Mouse (Mus musculus) liver, embryonic 16.5 days (tissue): ENCODE measurements around the gene Ddah2. TPM values are rescaled to one million over a fixed set of nuclear protein-coding genes. Genes with fewer than 3 reads are reported as not detected.

ENCODE experiments used
- ATAC-seq: fragments of 200-750 bp; cut with Nextera tagmentation; 2 replicates; pipeline ENCODE4 v1.8.0; 2017; ENCODE audit warnings: low read depth, mild to moderate bottlenecking, moderate number of reproducible peaks, moderate library complexity
- H3K27ac ChIP-seq: fragments of 300-500 bp; sonication (generic); 2 replicates; pipeline ENCODE4 v1.5.1; 2014; ENCODE audit warnings: mild to moderate bottlenecking, low read length
- H3K27me3 ChIP-seq: fragments of 300-500 bp; sonication (generic); 2 replicates; pipeline ENCODE4 v1.6.1; 2014; ENCODE audit warnings: low read depth, low read length, mixed read lengths; ENCODE audit not compliant: control insufficient read depth, insufficient read depth
- H3K36me3 ChIP-seq: fragments of 300-500 bp; sonication (generic); 2 replicates; pipeline ENCODE4 v1.6.1; 2014; ENCODE audit warnings: mild to moderate bottlenecking; ENCODE audit not compliant: control insufficient read depth, insufficient read depth
- H3K4me1 ChIP-seq: fragments of 300-500 bp; sonication (generic); 2 replicates; pipeline ENCODE4 v1.6.1; 2014; ENCODE audit warnings: low read depth, low read length, mixed read lengths; ENCODE audit not compliant: control insufficient read depth
- H3K4me2 ChIP-seq: fragments of 300-500 bp; sonication (generic); 2 replicates; pipeline ENCODE4 v1.6.1; 2014; ENCODE audit warnings: low read depth, low read length, mixed read lengths
- H3K4me3 ChIP-seq: fragments of 300-500 bp; sonication (generic); 2 replicates; pipeline ENCODE4 v1.5.1; 2014; ENCODE audit warnings: low read depth, mild to moderate bottlenecking, low read length
- H3K9ac ChIP-seq: fragments of 300-500 bp; sonication (generic); 2 replicates; pipeline ENCODE4 v1.6.1; 2014; ENCODE audit warnings: low read depth, low read length
- H3K9me3 ChIP-seq: fragments of 300-500 bp; sonication (generic); replicated peaks from 2 replicates; pipeline ENCODE4 v1.6.1; 2016; ENCODE audit warnings: low read length; ENCODE audit not compliant: control insufficient read depth
- whole genome bisulfite sequencing: fragments of 180-500 bp; shearing (Covaris S2); extraction: QIAGEN DNeasy Blood & Tissue Kit; methylation state at CpG from one replicate; pipeline ENCODE4 v1.1.7; 2014; ENCODE audit not compliant: insufficient replicate concordance; 5-methylcytosine and 5-hydroxymethylcytosine counted together
- polyA plus RNA-seq: library from polyadenylated mRNA; unstranded; fragments of >200 nt; fragmentation: Nextera tagmentation; extraction: Ambion mirVana; gene quantifications from 2 replicates; pipeline ENCODE4 v1.2.1, GENCODE M21; 2015

Ddah2 gene
- polyA plus RNA-seq, 1 experiment from 2014 or later = 18.1 TPM

DNA sequence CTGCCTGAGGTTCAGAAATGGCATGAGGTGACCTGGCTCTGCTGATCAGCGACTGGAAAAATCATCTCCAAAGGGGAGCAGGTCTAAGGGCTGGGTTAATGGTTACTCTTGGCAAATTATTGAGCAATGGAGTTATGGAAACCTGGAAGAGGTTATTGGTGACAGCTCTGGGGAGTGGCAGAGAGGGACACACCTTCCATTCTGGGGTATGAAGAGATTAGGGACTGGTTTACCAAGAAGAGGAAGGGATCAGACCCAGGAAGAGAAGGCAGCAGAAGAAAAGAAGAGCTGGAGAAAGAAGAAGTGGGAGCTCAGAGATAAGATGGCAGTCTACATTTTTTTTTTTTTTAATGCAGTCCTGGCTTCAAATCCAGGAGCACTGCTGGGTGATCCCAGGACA is 11.1 kb upstream of the Ddah2 start:
- peak overlapping the region; percentile 99 for H3K4me2 ChIP-seq
- H3K36me3 ChIP-seq = peaks cover 5% of the 10 kb centered on the region
- 9% methylated on average over 1 of the region's 1 CpGs for WGBS
- no peaks in the 10 kb centered on the region for H3K9me3 ChIP-seq
- H3K4me3 ChIP-seq = peak overlapping the region; percentile 33
- peaks cover 76% of the 10 kb centered on the region for H3K4me1 ChIP-seq
- H3K9ac ChIP-seq = peak overlapping the region; percentile 51
- peak; percentile 7; the same call in 1 of the 2 replicates for ATAC-seq
- H3K27ac ChIP-seq = peak overlapping the region; percentile 92
- H3K27me3 ChIP-seq = no peaks in the 10 kb centered on the region

DNA sequence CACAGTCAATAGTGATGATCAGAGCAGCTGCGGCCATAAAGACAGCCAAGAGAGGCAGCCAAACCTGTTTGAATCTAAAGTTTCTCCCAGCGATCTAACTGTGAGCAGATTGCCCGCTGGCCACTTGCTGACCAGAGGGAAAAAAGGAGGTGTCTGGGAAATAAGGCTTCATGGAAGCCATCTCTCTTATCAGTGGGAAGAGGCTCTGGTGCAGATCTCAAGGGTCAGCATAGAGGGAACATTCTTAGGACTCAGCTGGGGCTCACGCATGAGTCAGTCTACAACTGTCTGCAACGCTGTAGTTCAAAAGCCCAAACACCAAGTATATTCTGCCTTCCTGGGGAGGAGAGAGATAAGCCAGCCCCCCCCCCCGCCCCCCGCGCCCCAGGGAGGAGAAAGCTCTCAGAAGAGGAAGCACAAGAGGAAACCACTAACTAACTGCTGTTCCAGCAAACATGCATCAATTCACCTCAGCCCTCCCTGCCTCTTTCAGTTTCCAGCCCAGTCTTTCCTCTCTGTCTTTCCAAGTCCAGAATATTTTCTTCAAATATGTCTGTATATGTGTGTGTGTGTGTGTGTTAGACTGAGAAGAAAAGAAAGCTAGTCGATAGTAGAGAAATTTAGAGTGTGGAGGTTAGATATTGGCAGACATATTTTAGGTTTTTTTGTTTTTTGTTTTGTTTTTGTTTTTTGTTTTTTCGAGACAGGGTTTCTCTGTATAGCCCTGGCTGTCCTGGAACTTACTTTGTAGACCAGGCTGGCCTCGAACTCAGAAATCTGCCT is 10.5 kb upstream of the Ddah2 start:
- ATAC-seq = no peak
- H3K9ac ChIP-seq = peak overlapping the region; percentile 51
- 6% methylated on average over 11 of the region's 11 CpGs for WGBS

DNA sequence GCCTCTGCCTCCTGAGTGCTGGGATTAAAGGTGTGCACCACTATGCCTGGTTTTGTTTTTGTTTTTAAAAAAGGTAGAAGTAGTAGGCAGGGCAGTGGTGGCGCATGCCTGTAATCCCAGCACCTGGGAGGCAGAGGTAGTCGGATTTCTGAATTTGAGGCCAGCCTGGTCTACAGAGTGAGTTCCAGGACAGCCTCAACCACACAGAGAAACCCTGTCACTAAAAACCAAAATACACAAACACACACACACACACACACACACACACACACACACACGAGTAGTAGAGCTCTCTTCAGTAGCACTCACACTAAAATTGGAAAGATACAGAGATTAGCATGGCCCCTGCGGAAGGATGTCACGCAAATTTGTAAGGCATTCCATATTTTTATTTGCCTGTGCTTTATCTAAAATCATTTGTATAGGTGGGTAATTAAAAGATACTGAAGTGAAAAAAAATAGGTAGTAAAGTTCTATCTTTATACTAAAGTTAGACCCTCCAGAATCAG is 9.8 kb upstream of the Ddah2 start:
- Histone ChIP-seq H3K36me3 (peaks cover 18% of the 10 kb centered on the region), H3K27ac (peak overlapping the region; percentile 92), H3K4me1 (peaks cover 76% of the 10 kb centered on the region), H3K27me3 (no peaks in the 10 kb centered on the region), H3K9ac (no peak overlapping the region), H3K4me3 (no peak overlapping the region), H3K4me2 (peak overlapping the region; percentile 99; the same call in 1 of the 2 replicates), H3K9me3 (no peaks in the 10 kb centered on the region)
- ATAC-seq = no peak
- WGBS = 28% methylated on average over 5 of the region's 5 CpGs

More for the DNA sequence above, 10.5 kb upstream of the Ddah2 start:
- Histone ChIP-seq H3K27ac (peak overlapping the region; percentile 92), H3K36me3 (peaks cover 12% of the 10 kb centered on the region), H3K4me1 (peaks cover 79% of the 10 kb centered on the region), H3K4me3 (peak overlapping the region; percentile 33), H3K9me3 (no peaks in the 10 kb centered on the region), H3K27me3 (no peaks in the 10 kb centered on the region), H3K4me2 (peak overlapping the region; percentile 99)

- Histone ChIP-seq H3K36me3 (peaks cover 23% of the 10 kb centered on the region), H3K4me2 (peak within 1 kb of the TSS; percentile 99), H3K9me3 (no peaks in the 10 kb centered on the region), H3K4me3 (peak within 1 kb of the TSS; percentile 70), H3K4me1 (peaks cover 70% of the 10 kb centered on the region), H3K27me3 (no peaks in the 10 kb centered on the region), H3K27ac (peak within 1 kb of the TSS; percentile 92), H3K9ac (peak within 1 kb of the TSS; percentile 81)
- ATAC-seq = no peak
- WGBS = 2% methylated on average over 11 of the region's 11 CpGs
These were observed 9.2 kb upstream of the Ddah2 start, which contains the start of gene Clic1 for GRCm38 (mm10) chr17:35049561-35050016. Gene Clic1, plus strand, starts transcription at chr17:35049966.

- no peaks in the 10 kb centered on the region for H3K9me3 ChIP-seq
- ATAC-seq = peak; percentile 13
- H3K27ac ChIP-seq = peak overlapping the region; percentile 92
- H3K36me3 ChIP-seq = peaks cover 27% of the 10 kb centered on the region
- peak overlapping the region; percentile 81 for H3K9ac ChIP-seq
- H3K4me3 ChIP-seq = peak overlapping the region; percentile 70
- H3K4me1 ChIP-seq = peaks cover 63% of the 10 kb centered on the region
- peak overlapping the region; percentile 92 for H3K4me2 ChIP-seq
- H3K27me3 ChIP-seq = no peaks in the 10 kb centered on the region
- 1% methylated on average over 27 of the region's 27 CpGs for WGBS
These were observed 8.6 kb upstream of the Ddah2 start for GRCm38 (mm10) chr17:35050126-35050750.

- ATAC-seq = peak; percentile 51
- peaks cover 37% of the 10 kb centered on the region for H3K36me3 ChIP-seq
- peaks cover 61% of the 10 kb centered on the region for H3K4me1 ChIP-seq
- H3K4me3 ChIP-seq = peak overlapping the region; percentile 70
- peak overlapping the region; percentile 92 for H3K4me2 ChIP-seq
- H3K9me3 ChIP-seq = no peaks in the 10 kb centered on the region
- H3K27me3 ChIP-seq = no peaks in the 10 kb centered on the region
- 3% methylated on average over 21 of the region's 21 CpGs for WGBS
- peak overlapping the region; percentile 92 for H3K27ac ChIP-seq
- peak overlapping the region; percentile 81 for H3K9ac ChIP-seq
These were observed 7.4 kb upstream of the Ddah2 start for GRCm38 (mm10) chr17:35051156-35052086.

- ATAC-seq = no peak
- Histone ChIP-seq H3K4me3 (peak overlapping the region; percentile 70), H3K9me3 (no peaks in the 10 kb centered on the region), H3K36me3 (peaks cover 38% of the 10 kb centered on the region), H3K4me1 (peaks cover 55% of the 10 kb centered on the region), H3K27ac (peak overlapping the region; percentile 92), H3K9ac (peak overlapping the region; percentile 81), H3K27me3 (no peaks in the 10 kb centered on the region), H3K4me2 (peak overlapping the region; percentile 92)
- 78% methylated on average over 12 of the region's 12 CpGs for WGBS
These were observed 6.5 kb upstream of the Ddah2 start for GRCm38 (mm10) chr17:35052271-35052798.
